8 mouse cellular contexts compared by ENCODE assay signal in the genomic region with DNA sequence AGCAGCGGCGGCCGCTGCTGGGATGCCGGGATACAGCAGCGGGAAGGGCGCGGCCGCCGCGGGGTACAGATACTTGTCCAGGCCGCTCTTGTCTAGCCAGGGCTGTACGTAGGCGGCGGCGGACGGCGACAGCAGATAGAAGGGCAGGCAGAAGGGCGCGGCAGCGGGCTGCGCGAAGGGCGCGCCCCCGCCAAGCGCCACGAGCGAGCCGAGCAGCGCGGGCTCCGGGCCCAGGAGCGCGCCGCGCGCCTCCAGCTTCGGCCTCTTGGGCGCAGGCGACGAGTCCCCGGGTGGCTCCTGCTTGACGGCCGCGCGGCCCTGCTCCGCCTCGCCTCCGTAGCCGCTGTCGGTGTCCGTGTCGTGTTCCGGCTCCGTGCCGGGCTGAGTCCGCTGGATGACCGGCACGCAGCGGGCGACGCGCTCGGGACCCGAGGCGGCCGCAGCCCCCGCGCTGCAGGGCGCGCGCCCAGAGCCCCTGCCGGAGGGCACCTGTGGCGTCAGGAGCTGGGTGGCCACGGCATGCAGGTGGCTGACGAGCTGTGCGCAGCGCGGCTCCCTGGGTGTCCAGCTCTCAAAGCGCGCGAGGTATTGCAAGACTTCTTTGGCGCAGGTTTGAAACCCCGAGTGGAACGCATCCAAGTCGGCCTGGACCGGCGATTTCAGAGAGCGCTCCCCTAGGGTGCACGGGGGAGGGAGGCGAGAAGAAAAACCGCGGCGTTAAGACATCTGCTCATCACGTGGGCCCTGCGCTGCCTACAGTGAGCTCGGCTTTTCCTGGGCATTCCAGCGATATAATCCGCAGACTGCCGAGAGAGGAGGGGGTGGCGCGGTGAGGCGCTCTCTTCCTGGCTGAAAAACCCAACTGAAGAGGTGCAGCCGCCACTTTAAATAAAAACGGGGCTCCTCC. TPM values are rescaled to one million over a fixed set of nuclear protein-coding genes. Genes with fewer than 3 reads are reported as not detected.
DNase-seq lines count a peak whose midpoint lies in the region; ATAC-seq lines count a peak whose summit lies in the region.

No protein-coding gene starts in this region.

- peak overlapping the region; percentile 64 for H3K9ac ChIP-seq in midbrain, embryonic 12.5 days (replicated peaks)

- H3K4me2 ChIP-seq in midbrain, embryonic 12.5 days (replicated peaks) = peak overlapping the region; percentile 98

- intact Hi-C loops in left cerebral cortex, postnatal 4 days (cut with DNase I) = loop anchor here (5.0 to 10.0 kb wide), 3 partner anchors 69 to 411 kb away; partner anchors contain the start of gene Sspn

- H3K4me1 ChIP-seq in midbrain, embryonic 12.5 days = peaks cover 38% of the 10 kb centered on the region

- ATAC-seq in granulocyte monocyte progenitor cell, adult 5-6 weeks (replicated peaks; ENCODE audit: poor library complexity, severe bottlenecking) = peak; percentile 47
- ATAC-seq in midbrain, embryonic 12.5 days (ENCODE audit: low FRiP score, low read depth) = peak; percentile 64

- peak overlapping the region; percentile 62 for H3K4me3 ChIP-seq in midbrain, embryonic 12.5 days

- H3K36me3 ChIP-seq in midbrain, embryonic 12.5 days = no peaks in the 10 kb centered on the region

- WGBS in midbrain, embryonic 12.5 days = under 1% methylated on average over 101 of the region's 105 CpGs

- peaks cover 85% of the 10 kb centered on the region for H3K27me3 ChIP-seq in midbrain, embryonic 12.5 days

- H3K27ac ChIP-seq in midbrain, embryonic 12.5 days (replicated peaks) = peak overlapping the region; percentile 17; the same call in 1 of the 2 replicates

- H3K9me3 ChIP-seq in midbrain, embryonic 12.5 days = no peaks in the 10 kb centered on the region

- DNase-seq in thymus, postnatal 0 days (ENCODE audit: low spot score) = peak; percentile 18
- no peak for DNase-seq in thymus, postnatal 36 days
- peak; percentile 53 for DNase-seq in embryo, embryonic 11.5 days (ENCODE audit: low read depth, low spot score)
- peak; percentile 56 for DNase-seq in kidney, adult 11 months
- peak; percentile 78 for DNase-seq in left cerebral cortex, postnatal 4 days
- DNase-seq in spleen, postnatal 10 days (ENCODE audit: low spot score in 2 of 2) = peak; percentile 36 to 54

RNA-seq across cellular contexts. Expression of gene Bhlhe41, which starts 2.0 kb away (rescaled TPM):
- polyA plus RNA-seq in thymus, postnatal 0 days (2015; fragmentation: Nextera tagmentation; extraction: Ambion mirVana) = 8.5 and 9.4 TPM in 2 replicates
- total RNA-seq in granulocyte monocyte progenitor cell, adult 5-6 weeks (2014; fragmentation: Nextera tagmentation) = not detected in 2 replicates
- not detected in 2 replicates for total RNA-seq in granulocyte monocyte progenitor cell, adult 5-6 weeks (2017)
- 1 to 10 TPM; 5.2 to 6.0 TPM for total RNA-seq in left cerebral cortex, postnatal 4 days (2021)
- 1.9 and 2.2 TPM in 2 replicates for polyA plus RNA-seq in midbrain, embryonic 12.5 days (2016; fragmentation: Nextera tagmentation; extraction: Ambion mirVana)

Comparison
In these comparisons a context has a peak if more than half of its experiments do, and no peak if none do; other contexts are left out.
1. DNase-seq: peak in thymus, postnatal 0 days (single experiment), embryo, embryonic 11.5 days (single experiment), kidney, adult 11 months (single experiment), left cerebral cortex, postnatal 4 days (single experiment) and spleen, postnatal 10 days (2 of 2); none in thymus, postnatal 36 days (0 of 2).
2. RNA of gene Bhlhe41, which starts 2.0 kb away (total RNA-seq): 5.2 to 6.0 TPM in left cerebral cortex, postnatal 4 days; not detected in granulocyte monocyte progenitor cell, adult 5-6 weeks; every median in the first group is over 4 times any median in the second.